Mouse (Mus musculus) C2C12 (cell line): ENCODE data around the gene Plgrkt. TPM values are rescaled to one million over a fixed set of nuclear protein-coding genes. Genes with fewer than 3 reads are reported as not detected.
A peak's percentile ranks its signal among the peaks of the same experiment; 100 is the strongest.
"Not testable (repeated sequence)": the region's sequence is repeated elsewhere in the genome, so short reads cannot be mapped to it uniquely, and the experiment has no call there.

Experiments
- H3K27me3 ChIP-seq: one replicate; pipeline ENCODE4 v1.6.1; 2011; ENCODE audit not compliant: control insufficient read depth, insufficient read depth, insufficient read length
- H3K36me3 ChIP-seq: one replicate; pipeline ENCODE4 v1.6.1; 2011; ENCODE audit not compliant: control insufficient read depth, insufficient read depth
- H3K4me3 ChIP-seq: one replicate; pipeline ENCODE4 v1.5.1; 2011; ENCODE audit warnings: mild to moderate bottlenecking, control low read depth; ENCODE audit not compliant: poor library complexity, insufficient read depth, severe bottlenecking
- H3K79me2 ChIP-seq: one replicate; pipeline ENCODE4 v1.6.1; 2011; ENCODE audit not compliant: control insufficient read depth, insufficient read depth
- H3K79me3 ChIP-seq: one replicate; pipeline ENCODE4 v1.6.1; 2011; ENCODE audit warnings: low read depth, control low read depth
- H3ac ChIP-seq: one replicate; pipeline ENCODE3; 2011; ENCODE audit warnings: low read depth; ENCODE audit not compliant: control insufficient read depth, insufficient read length
- CEBPB ChIP-seq: IDR thresholded peaks from one replicate; pipeline ENCODE4 v1.6.1; 2011; ENCODE audit warnings: low read depth, mild to moderate bottlenecking, control low read depth, moderate library complexity
- CTCF ChIP-seq: IDR thresholded peaks from one replicate; pipeline ENCODE4 v1.5.1; 2011; ENCODE audit not compliant: control insufficient read depth, insufficient read depth, insufficient read length
- FOSL1 ChIP-seq: IDR thresholded peaks from one replicate; pipeline ENCODE4 v1.8.0; 2011; ENCODE audit warnings: mild to moderate bottlenecking, low read length; ENCODE audit not compliant: poor library complexity, insufficient read depth, severe bottlenecking
- MAX ChIP-seq: IDR thresholded peaks from one replicate; pipeline ENCODE4 v1.6.1; 2011; ENCODE audit warnings: mild to moderate bottlenecking, control low read depth
- MYOD1 ChIP-seq: IDR thresholded peaks from one replicate; pipeline ENCODE4 v1.6.1; 2011; ENCODE audit warnings: low read depth; ENCODE audit not compliant: control insufficient read depth, insufficient read length
- MYOG ChIP-seq: IDR thresholded peaks from one replicate; pipeline ENCODE4 v1.6.1; 2011; ENCODE audit not compliant: control insufficient read depth, insufficient read length; ENCODE audit errors: extremely low read depth
- USF1 ChIP-seq: IDR thresholded peaks from one replicate; pipeline ENCODE4 v1.6.1; 2011; ENCODE audit warnings: low read depth, mild to moderate bottlenecking, control low read depth, moderate library complexity
- long read RNA-seq, 2 experiments: library from polyadenylated mRNA; unstranded; transcript quantifications; one replicate each; pipeline ENCODE4 v2.0.0; 2019 to 2020
- polyA plus RNA-seq: library from polyadenylated mRNA; unstranded; fragments of >200 nt; fragmentation: generic; extraction: Trizol; gene quantifications from one replicate; pipeline ENCODE4 v1.2.1, GENCODE M21; 2012; ENCODE audit warnings: missing spikeins

Gene Plgrkt
- 15.2 TPM for polyA plus RNA-seq
- long read RNA-seq, experiment 1, transcript Plgrkt-208 (6 exons, 1,020 nt) = major isoform, 35 of 45 reads
- long read RNA-seq, experiment 1, partial matches to known transcripts = 2 of 45 reads
- long read RNA-seq, experiment 1, other reads (novel, unspliced or antisense) = 6 of 45 reads
- long read RNA-seq, experiment 2, partial matches to known transcripts = 0 of 3 reads
- long read RNA-seq, experiment 2, other reads (novel, unspliced or antisense) = 1 of 3 reads

GRCm38 (mm10) chr19:29366969-29367622, at the start of gene Plgrkt, which contains the start of gene Cd274:
Gene Plgrkt (minus strand): TSS chr19:29367390.
Gene Cd274 (plus strand): TSS chr19:29367455.
- no peak for TF ChIP-seq MAX
- TF ChIP-seq MYOG = no peak
- TF ChIP-seq CTCF = no peak
- no peak for TF ChIP-seq USF1
- no peak for TF ChIP-seq CEBPB
- TF ChIP-seq FOSL1 = no peak
- no peak for TF ChIP-seq MYOD1
- Histone ChIP-seq H3K27me3 (no peaks in the 10 kb centered on the region), H3K36me3 (no peaks in the 10 kb centered on the region), H3ac (no peak within 1 kb of the TSS), H3K4me3 (peak within 1 kb of the TSS; percentile 38), H3K79me3 (no peaks in the 10 kb centered on the region), H3K79me2 (no peaks in the 10 kb centered on the region)

- TF ChIP-seq CTCF (no peak), MYOG (no peak), MAX (no peak), MYOD1 (no peak), CEBPB (no peak), FOSL1 (no peak), USF1 (no peak)
- no peaks in the 10 kb centered on the region for H3K79me3 ChIP-seq
- no peaks in the 10 kb centered on the region for H3K36me3 ChIP-seq
- no peaks in the 10 kb centered on the region for H3K27me3 ChIP-seq
- H3ac ChIP-seq = no peak overlapping the region
- H3K79me2 ChIP-seq = no peaks in the 10 kb centered on the region
- H3K4me3 ChIP-seq = no peak overlapping the region
Measured at GRCm38 (mm10) chr19:29416393-29416902, 49.3 kb upstream of the Plgrkt start.

- H3K4me3 ChIP-seq, H3K79me2 ChIP-seq, H3K27me3 ChIP-seq, H3ac ChIP-seq, H3K79me3 ChIP-seq, H3K36me3 ChIP-seq: not testable (repeated sequence)
Measured at GRCm38 (mm10) chr19:29414917-29415316, 47.7 kb upstream of the Plgrkt start.

- no peak for TF ChIP-seq MAX
- no peak for TF ChIP-seq MYOG
- no peak for TF ChIP-seq FOSL1
- TF ChIP-seq CEBPB = no peak
- no peak for TF ChIP-seq USF1
- TF ChIP-seq CTCF = no peak
- no peak for TF ChIP-seq MYOD1
- Histone ChIP-seq H3K27me3 (peaks cover 11% of the 10 kb centered on the region), H3K79me3 (no peaks in the 10 kb centered on the region), H3K4me3 (no peak overlapping the region), H3K36me3 (no peaks in the 10 kb centered on the region), H3K79me2 (no peaks in the 10 kb centered on the region), H3ac (no peak overlapping the region)
Measured at GRCm38 (mm10) chr19:29414513-29414912, 47.3 kb upstream of the Plgrkt start.

GRCm38 (mm10) chr19:29412476-29413420, 45.6 kb upstream of the Plgrkt start:
- Histone ChIP-seq H3K27me3 (peaks cover 15% of the 10 kb centered on the region), H3K79me2 (no peaks in the 10 kb centered on the region), H3K79me3 (no peaks in the 10 kb centered on the region), H3ac (no peak overlapping the region), H3K4me3 (no peak overlapping the region), H3K36me3 (no peaks in the 10 kb centered on the region)
- no peak for TF ChIP-seq MYOD1
- TF ChIP-seq MAX = no peak
- TF ChIP-seq CEBPB = no peak
- TF ChIP-seq FOSL1 = no peak
- no peak for TF ChIP-seq MYOG
- TF ChIP-seq USF1 = no peak
- TF ChIP-seq CTCF = no peak
